Mouse (Mus musculus) G1E (cell line): ENCODE measurements around the gene Alpk1.

ENCODE experiments used
- CTCF ChIP-seq: IDR thresholded peaks from 2 replicates; pipeline ENCODE4 v1.5.1; 2012; ENCODE audit warnings: low read depth, low read length, inconsistent platforms, mixed read lengths
- GATA1 ChIP-seq: IDR thresholded peaks from 2 replicates; pipeline ENCODE4 v1.6.1; 2012; ENCODE audit warnings: borderline replicate concordance, low read length, inconsistent platforms, mixed read lengths
- POLR2AphosphoS5 ChIP-seq: IDR thresholded peaks from 2 replicates; pipeline ENCODE4 v1.6.1; 2012; ENCODE audit warnings: low read depth, low read length, inconsistent platforms; ENCODE audit not compliant: insufficient replicate concordance
- TAL1 ChIP-seq: conservative IDR thresholded peaks from 2 replicates; pipeline ENCODE4 v1.6.1; 2012; ENCODE audit warnings: low read depth, low read length, inconsistent platforms, mixed read lengths

GRCm38 (mm10) chr3:127791595-127792561, 11.6 kb upstream of the Alpk1 start:
- no peak for TF ChIP-seq CTCF
- no peak for TF ChIP-seq GATA1
- TF ChIP-seq TAL1 = peak; percentile 44
- TF ChIP-seq POLR2AphosphoS5 = no peak
